Mouse (Mus musculus): ENCODE measurements around the gene Tubb3.
"Not testable (repeated sequence)": the region's sequence is repeated elsewhere in the genome, so short reads cannot be mapped to it uniquely, and the experiment has no call there.

Gene Tubb3

GRCm38 (mm10) chr8:123414255-123414654 lies 3.0 kb downstream of the Tubb3 start:
- DNase-seq: peak; percentile 50

GRCm38 (mm10) chr8:123414997-123415696 lies 3.9 kb downstream of the Tubb3 start:
- DNase-seq: not testable (repeated sequence)

GRCm38 (mm10) chr8:123415967-123416943 lies 5.0 kb downstream of the Tubb3 start:
- DNase-seq: peak; percentile 65

GRCm38 (mm10) chr8:123416944-123417555 lies 5.8 kb downstream of the Tubb3 start:
- DNase-seq: no peak

- DNase-seq: no peak
Observed at GRCm38 (mm10) chr8:123419711-123420110, 8.5 kb downstream of the Tubb3 start.

GRCm38 (mm10) chr8:123420525-123421281 lies 9.5 kb downstream of the Tubb3 start:
- no peak for DNase-seq

- DNase-seq: no peak
Observed at GRCm38 (mm10) chr8:123421325-123421724, 10.1 kb downstream of the Tubb3 start.

GRCm38 (mm10) chr8:123422056-123422780 lies 11.0 kb downstream of the Tubb3 start:
- DNase-seq: peak; percentile 78

- no peak for DNase-seq
Observed at GRCm38 (mm10) chr8:123422781-123423159, 11.5 kb downstream of the Tubb3 start.

GRCm38 (mm10) chr8:123423441-123423840 lies 12.2 kb downstream of the Tubb3 start, which contains the start of gene Def8:
TSS of gene Def8 (plus strand) at chr8:123423527.
- no peak for DNase-seq

GRCm38 (mm10) chr8:123426511-123427509 lies 15.6 kb downstream of the Tubb3 start:
- DNase-seq: no peak

GRCm38 (mm10) chr8:123427639-123428275 lies 16.5 kb downstream of the Tubb3 start:
- DNase-seq: no peak

GRCm38 (mm10) chr8:123428343-123428893 lies 17.2 kb downstream of the Tubb3 start:
- no peak for DNase-seq

- no peak for DNase-seq
Observed at GRCm38 (mm10) chr8:123428939-123429721, 17.9 kb downstream of the Tubb3 start.

GRCm38 (mm10) chr8:123429722-123430013 lies 18.4 kb downstream of the Tubb3 start:
- not testable (repeated sequence) for DNase-seq

- DNase-seq: not testable (repeated sequence)
Observed at GRCm38 (mm10) chr8:123430936-123431335, 19.7 kb downstream of the Tubb3 start.

GRCm38 (mm10) chr8:123431616-123432365 lies 20.6 kb downstream of the Tubb3 start:
- DNase-seq: no peak

GRCm38 (mm10) chr8:123432381-123432780 lies 21.2 kb downstream of the Tubb3 start:
- no peak for DNase-seq

Data from thymus, postnatal 14 days (tissue).